Mouse (Mus musculus) embryonic fibroblast, embryonic 13.5 days (primary cell): ENCODE measurements around the gene Vmn2r29.
A peak's percentile ranks its signal among the peaks of the same experiment; 100 is the strongest.

Experiments
- CTCF ChIP-seq: IDR thresholded peaks from 2 replicates; pipeline ENCODE4 v1.5.1; 2011; ENCODE audit warnings: mild to moderate bottlenecking, control low read depth, low read length, moderate library complexity, borderline replicate concordance; ENCODE audit not compliant: insufficient read depth
- POLR2A ChIP-seq: IDR thresholded peaks from 2 replicates; pipeline ENCODE4 v1.6.1; 2011; ENCODE audit warnings: low read depth, mild to moderate bottlenecking, control low read depth, low read length, moderate library complexity

GRCm38 (mm10) chr7:7295595-7295994 is 48.5 kb upstream of the Vmn2r29 start:
- TF ChIP-seq POLR2A (no peak), CTCF (peak; percentile 47; the same call in 1 of the 2 replicates)
